Mouse (Mus musculus) urinary bladder, postnatal 36 days (tissue): ENCODE results near the gene D3Ertd254e.
"Not testable (repeated sequence)": the region's sequence is repeated elsewhere in the genome, so short reads cannot be mapped to it uniquely, and the experiment has no call there.

Experiments used
- DNase-seq, 2 experiments: peaks; one replicate each; pipeline ENCODE4 v3.0.0; 2022; ENCODE audit warnings: low spot score in 2 of 2, mixed read lengths in 1 of 2

Gene D3Ertd254e

GRCm38 (mm10) chr3:36150934-36151686, at the start of gene D3Ertd254e:
Gene D3Ertd254e, plus strand, starts transcription at chr3:36151017.
- peak; percentile 80 to 88 for DNase-seq

DNA sequence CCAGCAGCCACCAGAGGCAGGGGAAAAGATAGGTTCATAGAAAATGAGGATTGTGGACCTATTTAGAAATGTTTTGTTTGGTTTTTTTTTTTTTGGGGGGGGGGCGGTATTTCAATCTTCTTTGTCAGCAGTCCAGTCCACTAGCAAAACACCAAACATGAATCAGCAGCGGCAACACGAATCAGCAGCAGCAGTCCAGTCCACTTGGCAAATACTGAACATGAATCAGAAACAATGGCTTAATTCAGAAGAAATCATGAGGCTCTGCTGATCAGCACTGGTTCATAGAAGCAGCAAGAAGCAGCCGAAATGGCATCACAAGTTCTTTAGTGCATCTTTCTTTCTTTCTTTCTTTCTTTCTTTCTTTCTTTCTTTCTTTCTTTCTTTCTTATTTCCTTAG, 34.7 kb upstream of the D3Ertd254e start:
- no peak for DNase-seq

- no peak for DNase-seq
Observed at GRCm38 (mm10) chr3:36119684-36120548, 30.9 kb upstream of the D3Ertd254e start.

GRCm38 (mm10) chr3:36126176-36126575, 24.6 kb upstream of the D3Ertd254e start:
- not testable (repeated sequence) for DNase-seq

- no peak for DNase-seq
Observed at GRCm38 (mm10) chr3:36136152-36136551, 14.7 kb upstream of the D3Ertd254e start.

DNA sequence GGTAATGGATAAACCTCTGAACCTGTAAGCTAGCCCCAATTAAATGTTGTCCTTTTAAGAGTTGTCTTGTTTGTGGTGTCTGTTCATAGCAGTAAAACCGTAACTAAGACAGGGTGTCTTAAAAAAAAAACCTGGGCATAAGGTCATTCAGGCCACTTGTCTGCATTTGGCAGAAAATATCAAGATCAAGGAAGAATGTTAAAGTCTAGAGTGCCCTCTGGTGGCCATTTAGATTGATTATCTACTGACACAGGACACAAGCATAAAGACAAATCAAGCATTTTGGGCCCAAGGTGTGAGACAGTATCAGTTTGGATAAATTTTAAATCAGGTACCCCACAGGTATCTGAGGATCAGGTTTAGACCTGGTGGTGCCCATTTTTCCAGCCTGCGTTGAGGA, 13.3 kb upstream of the D3Ertd254e start:
- no peak for DNase-seq

- no peak for DNase-seq
Observed at GRCm38 (mm10) chr3:36138171-36138660, 12.6 kb upstream of the D3Ertd254e start.

DNA sequence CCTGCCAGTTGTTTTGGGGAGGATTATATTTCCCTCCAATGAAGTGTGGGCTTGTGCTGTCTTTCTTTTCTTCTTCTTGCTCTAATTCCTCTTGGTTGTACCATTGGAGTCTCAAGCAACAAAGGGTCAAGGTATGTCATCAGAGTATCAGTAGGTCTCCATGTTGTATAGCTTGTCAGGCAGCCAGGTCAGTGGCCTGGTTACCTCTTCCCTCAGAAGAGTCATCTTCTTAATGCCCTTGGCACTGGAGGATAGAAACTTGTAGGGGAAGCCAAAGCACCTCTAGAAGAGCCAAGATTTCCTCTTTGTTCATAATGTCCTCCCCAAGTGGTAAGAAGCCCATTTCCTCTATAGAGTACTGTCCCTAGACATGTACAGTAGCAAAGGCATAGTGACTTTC, 11.8 kb upstream of the D3Ertd254e start:
- no peak for DNase-seq

GRCm38 (mm10) chr3:36150537-36150933, 282 bp upstream of the D3Ertd254e start:
- no peak for DNase-seq

GRCm38 (mm10) chr3:36155268-36155667, 4.5 kb downstream of the D3Ertd254e start:
- no peak for DNase-seq

DNA sequence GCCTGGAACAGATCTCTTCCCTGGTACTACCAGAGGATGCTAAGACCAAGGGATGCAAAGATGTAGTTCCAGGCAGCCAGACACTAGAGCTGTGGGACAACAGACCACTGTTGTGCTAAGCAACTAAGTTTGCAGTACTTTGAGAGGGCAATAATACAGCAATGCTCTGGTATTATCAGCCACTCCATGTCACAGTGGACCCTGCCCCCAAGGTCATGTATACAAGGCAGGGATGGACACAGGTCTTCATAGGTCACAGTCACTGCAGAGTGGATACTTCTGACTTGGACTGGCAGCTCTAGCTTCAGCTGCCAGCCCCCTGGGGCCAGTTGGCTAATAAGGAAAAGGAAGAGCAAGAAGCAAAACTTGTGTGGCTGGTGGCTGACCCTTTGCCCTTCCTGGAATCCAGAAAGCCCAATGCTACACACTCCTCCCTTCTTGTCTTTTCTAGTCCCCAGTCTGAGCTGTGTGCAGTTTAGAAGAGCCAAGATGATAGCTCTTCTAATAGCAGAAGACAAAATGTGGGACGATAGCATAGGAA, 19.9 kb downstream of the D3Ertd254e start:
- DNase-seq = peak in 1 of 2 experiments; percentile 11

GRCm38 (mm10) chr3:36171348-36171747, 20.5 kb downstream of the D3Ertd254e start:
- no peak for DNase-seq

GRCm38 (mm10) chr3:36173761-36174160, 22.9 kb downstream of the D3Ertd254e start:
- peak; percentile 24 to 52 for DNase-seq

DNA sequence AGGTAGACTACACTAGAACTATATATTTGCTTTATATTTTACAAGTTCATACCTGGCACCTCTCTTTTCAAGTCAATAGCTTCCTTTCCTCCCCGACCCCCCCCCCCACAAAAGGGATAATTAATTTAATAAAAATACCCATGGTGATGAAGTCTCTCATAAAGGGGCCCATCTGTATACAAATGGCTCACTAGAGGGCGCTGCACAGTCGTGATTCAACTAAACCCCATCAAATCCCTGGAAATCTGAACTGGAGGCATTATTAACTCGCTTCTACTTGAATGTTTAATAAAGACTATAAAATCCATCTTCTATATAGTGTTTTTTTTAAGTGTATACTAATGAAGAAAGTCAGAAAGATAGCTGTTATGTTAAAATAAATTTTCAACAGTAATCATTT, 30.7 kb downstream of the D3Ertd254e start:
- peak; percentile 11 to 25 for DNase-seq

DNA sequence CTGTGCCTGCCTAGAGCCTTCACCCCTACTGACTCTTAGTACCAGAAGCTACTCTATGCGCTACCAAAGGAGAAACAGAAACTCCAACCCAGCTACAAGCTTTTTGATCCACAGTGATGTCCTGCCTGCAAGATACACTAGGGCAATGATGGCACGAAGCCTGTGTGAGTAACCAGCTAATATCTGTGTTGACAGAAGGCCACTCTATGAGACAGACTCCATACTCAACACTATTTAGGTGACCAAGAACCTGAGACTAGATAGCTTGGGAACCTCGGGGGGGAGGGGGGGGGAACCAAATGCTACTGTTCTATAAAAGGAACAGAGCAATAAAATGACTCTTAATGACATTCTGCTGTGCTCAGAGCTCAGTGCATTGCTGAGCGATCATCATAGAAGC, 35.7 kb downstream of the D3Ertd254e start:
- no peak for DNase-seq

- no peak for DNase-seq
Observed at GRCm38 (mm10) chr3:36189243-36189642, 38.4 kb downstream of the D3Ertd254e start.

GRCm38 (mm10) chr3:36201098-36201497, 50.3 kb downstream of the D3Ertd254e start:
- DNase-seq = no peak

GRCm38 (mm10) chr3:36202932-36203331, 52.1 kb downstream of the D3Ertd254e start:
- no peak for DNase-seq

DNA sequence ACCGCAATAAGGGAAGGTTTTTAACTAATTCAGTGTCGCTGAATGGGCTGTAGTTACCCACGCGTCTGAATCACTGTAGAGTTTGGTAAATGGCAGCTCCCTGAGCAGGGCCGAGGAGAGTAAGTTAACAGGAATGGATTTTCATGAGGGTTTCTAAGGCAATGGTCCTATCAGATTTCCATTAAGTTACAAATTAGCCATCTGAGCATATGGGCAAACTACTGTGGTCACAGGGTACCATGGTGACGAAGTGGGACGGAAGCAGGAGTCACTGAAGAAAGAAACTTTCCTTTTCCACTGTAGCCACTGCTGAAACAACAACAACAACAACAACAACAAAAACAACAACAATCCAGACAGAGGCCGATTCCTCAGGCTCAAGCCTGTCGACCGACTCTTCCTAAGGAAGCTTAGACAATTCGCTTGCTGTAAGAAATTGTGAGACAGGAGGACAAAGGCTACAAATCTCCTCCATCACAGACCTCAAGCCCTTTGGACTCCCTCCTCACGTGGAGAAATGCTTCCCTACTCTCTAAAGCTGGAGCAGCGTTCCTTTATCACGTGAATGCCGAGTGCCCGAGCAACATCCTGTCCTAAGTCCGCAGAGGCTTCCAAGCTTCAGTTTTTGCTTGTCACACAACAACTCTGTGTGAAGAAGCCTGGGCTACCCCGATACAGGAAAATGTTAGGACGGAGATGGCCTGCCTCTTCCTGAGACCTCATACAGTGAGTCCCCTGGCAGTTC, 56.9 kb downstream of the D3Ertd254e start:
- DNase-seq = no peak

DNA sequence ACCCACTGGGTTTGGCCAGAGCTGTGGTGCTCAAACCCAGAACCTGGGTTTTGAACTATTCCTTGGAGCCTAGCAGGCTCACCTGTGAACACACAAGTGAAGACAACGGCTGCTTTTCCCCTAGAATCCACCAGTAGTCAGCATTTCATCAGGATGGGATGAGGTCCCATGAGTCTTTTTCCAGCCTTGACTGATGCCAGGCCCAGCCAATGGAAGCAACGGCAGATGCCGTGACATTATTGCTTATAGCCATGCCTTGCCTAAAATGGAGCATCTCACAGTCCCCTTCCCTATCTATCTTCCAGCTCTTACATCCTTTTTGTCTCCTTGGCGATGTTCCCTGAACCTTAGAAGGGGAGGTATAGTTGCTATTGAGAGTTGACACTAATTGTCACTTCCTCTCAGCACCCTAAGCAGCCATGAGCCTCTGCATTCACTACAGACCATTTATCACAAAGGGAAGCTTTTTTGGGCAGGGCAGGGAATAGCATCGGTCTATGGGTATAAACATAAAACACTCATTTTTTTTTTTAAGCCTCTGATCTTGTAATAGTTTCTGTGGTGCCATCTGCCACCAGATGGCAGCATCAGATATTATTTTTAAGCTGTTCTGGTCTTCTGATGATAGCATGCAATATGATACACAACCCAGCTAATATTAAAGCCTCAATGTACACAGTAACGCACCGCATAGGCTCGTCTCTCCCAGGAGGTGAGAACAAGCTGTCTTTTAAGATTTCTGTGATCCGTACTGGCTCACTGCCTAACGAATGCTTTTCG, 59.1 kb downstream of the D3Ertd254e start:
- peak in 1 of 2 experiments; percentile 7 for DNase-seq

DNA sequence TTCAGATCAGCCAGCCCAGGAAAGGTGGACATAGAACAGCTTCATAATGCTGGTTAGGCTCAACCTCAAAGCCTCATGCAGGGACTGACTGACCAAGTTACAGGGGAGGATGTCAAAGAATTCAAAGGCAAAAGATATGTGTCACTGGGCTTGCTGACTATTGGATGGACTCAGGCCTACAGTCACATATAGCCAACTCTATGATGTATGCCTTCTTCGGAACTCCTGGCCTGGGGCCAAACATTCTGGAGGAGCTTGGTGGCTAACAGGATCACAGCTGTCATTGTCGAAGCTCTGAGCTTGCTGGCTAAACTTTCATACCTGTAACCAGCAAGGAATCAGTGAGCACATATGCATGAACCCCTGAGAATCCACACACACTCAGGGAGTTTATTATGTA, 60.1 kb downstream of the D3Ertd254e start:
- DNase-seq = no peak
